Mouse (Mus musculus): ENCODE measurements at regions not wholly inside any gene's neighbourhood (a gene's known extent, or its start where the extent isn't known, plus 50 kb on each side); places are given as distances from the start of the nearest gene placed in this dataset.

- H3K27me3 ChIP-seq (ENCODE audit: control insufficient read depth, insufficient read depth, low read length), result no peaks in the 10 kb centered on the region
- no peak overlapping the region for H3K27ac ChIP-seq (replicated peaks; ENCODE audit: insufficient read depth, low read depth, low read length)
- no peak overlapping the region for H3K9ac ChIP-seq (ENCODE audit: low read depth, low read length)
- no peak for TF ChIP-seq POLR2A (IDR thresholded peaks at IDR 0.05; ENCODE audit: extremely low read depth, insufficient read depth, low read length)
- TF ChIP-seq CTCF (IDR thresholded peaks at IDR 0.05; ENCODE audit: low read depth, low read length), result no peak
- 30% methylated on average over 2 of the region's 2 CpGs for WGBS
- no peaks in the 10 kb centered on the region for H3K36me3 ChIP-seq (ENCODE audit: control insufficient read depth, insufficient read depth, low read length)
- H3K4me3 ChIP-seq (ENCODE audit: insufficient read depth, low read depth, low read length), result no peak overlapping the region
- H3K79me2 ChIP-seq (ENCODE audit: control insufficient read depth, insufficient read depth, low read length), result no peaks in the 10 kb centered on the region
- no peaks in the 10 kb centered on the region for H3K4me1 ChIP-seq (ENCODE audit: control insufficient read depth, insufficient read depth, low read length)
- DNase-seq (ENCODE audit: extremely low read depth, low read depth, low spot score), result no peak
Observed at GRCm38 (mm10) chrX:11821165-11821564, 339.0 kb downstream of the Bcor start.

GRCm38 (mm10) chrX:11821880-11822768, 338.0 kb downstream of the Bcor start:
- H3K79me2 ChIP-seq (ENCODE audit: control insufficient read depth, insufficient read depth, low read length), result no peaks in the 10 kb centered on the region
- no peaks in the 10 kb centered on the region for H3K27me3 ChIP-seq (ENCODE audit: control insufficient read depth, insufficient read depth, low read length)
- no peaks in the 10 kb centered on the region for H3K4me1 ChIP-seq (ENCODE audit: control insufficient read depth, insufficient read depth, low read length)
- WGBS, result 69% methylated on average over 16 of the region's 16 CpGs
- no peak for DNase-seq (ENCODE audit: extremely low read depth, low read depth, low spot score)
- no peak overlapping the region for H3K9ac ChIP-seq (ENCODE audit: low read depth, low read length)
- H3K4me3 ChIP-seq (ENCODE audit: insufficient read depth, low read depth, low read length), result no peak overlapping the region
- H3K27ac ChIP-seq (replicated peaks; ENCODE audit: insufficient read depth, low read depth, low read length), result no peak overlapping the region
- TF ChIP-seq POLR2A (IDR thresholded peaks at IDR 0.05; ENCODE audit: extremely low read depth, insufficient read depth, low read length), result no peak
- TF ChIP-seq CTCF (IDR thresholded peaks at IDR 0.05; ENCODE audit: low read depth, low read length), result no peak
- H3K36me3 ChIP-seq (ENCODE audit: control insufficient read depth, insufficient read depth, low read length), result no peaks in the 10 kb centered on the region

DNA sequence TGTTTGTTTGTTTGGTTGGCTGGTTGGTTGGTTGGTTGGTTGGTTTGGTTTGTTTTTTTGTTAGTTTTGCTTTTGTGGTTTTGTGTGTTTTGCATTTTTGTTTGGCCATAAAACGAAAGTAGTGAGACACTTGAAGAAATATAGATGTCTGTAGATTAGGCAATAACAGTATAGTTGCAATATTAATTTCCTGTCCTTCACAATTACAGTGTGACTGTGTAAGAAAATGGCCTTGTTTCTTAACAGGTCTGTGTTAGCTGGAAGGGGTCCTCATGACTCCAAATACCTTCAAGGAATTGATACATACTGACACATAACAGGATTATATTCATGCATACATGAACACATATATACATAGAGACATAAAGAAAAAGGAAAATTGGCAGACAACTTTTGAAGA, 334.2 kb downstream of the Bcor start:
- H3K9ac ChIP-seq (ENCODE audit: low read depth, low read length), result no peak overlapping the region
- H3K4me1 ChIP-seq (ENCODE audit: control insufficient read depth, insufficient read depth, low read length), result no peaks in the 10 kb centered on the region
- DNase-seq (ENCODE audit: extremely low read depth, low read depth, low spot score), result no peak
- H3K36me3 ChIP-seq (ENCODE audit: control insufficient read depth, insufficient read depth, low read length), result no peaks in the 10 kb centered on the region
- no peak overlapping the region for H3K4me3 ChIP-seq (ENCODE audit: insufficient read depth, low read depth, low read length)
- TF ChIP-seq CTCF (IDR thresholded peaks at IDR 0.05; ENCODE audit: low read depth, low read length), result no peak
- no peak for TF ChIP-seq POLR2A (IDR thresholded peaks at IDR 0.05; ENCODE audit: extremely low read depth, insufficient read depth, low read length)
- no peaks in the 10 kb centered on the region for H3K27me3 ChIP-seq (ENCODE audit: control insufficient read depth, insufficient read depth, low read length)
- H3K79me2 ChIP-seq (ENCODE audit: control insufficient read depth, insufficient read depth, low read length), result no peaks in the 10 kb centered on the region
- 89% methylated on average over 1 of the region's 1 CpGs for WGBS
- H3K27ac ChIP-seq (replicated peaks; ENCODE audit: insufficient read depth, low read depth, low read length), result no peak overlapping the region

DNA sequence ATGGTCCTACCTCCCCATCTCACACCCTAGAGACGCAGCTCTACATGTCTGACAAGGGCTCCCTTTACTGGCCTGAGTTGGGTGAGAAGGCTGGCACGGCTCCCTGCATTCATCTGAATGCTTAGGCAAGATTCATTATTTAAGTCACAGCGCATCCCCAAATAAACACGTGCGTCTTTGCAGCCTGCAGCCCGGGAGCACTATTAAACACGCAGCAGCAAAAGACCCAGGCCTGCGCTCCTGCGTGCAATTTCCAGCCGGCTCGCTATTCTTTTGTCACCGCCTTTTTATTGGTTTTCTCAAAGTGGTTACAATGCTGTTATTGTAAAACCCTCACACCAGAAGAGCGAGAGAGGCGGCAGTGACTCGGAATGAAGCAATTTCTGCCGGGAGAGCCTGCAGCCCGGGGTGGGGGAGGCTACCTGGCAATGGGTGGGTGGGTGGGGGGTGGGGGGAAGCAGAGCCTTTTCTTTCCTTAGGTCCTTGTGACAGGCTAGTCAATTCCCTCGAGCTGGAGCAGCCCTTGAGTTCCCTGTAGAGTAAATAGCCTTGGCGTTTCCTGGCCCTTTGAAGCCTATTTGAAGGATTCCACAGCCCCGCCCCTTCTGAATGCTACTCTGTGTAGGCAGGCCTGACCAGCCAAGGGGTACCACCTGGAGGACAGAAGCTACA, 333.3 kb downstream of the Bcor start:
- Histone ChIP-seq H3K79me2 (ENCODE audit: control insufficient read depth, insufficient read depth, low read length) (no peaks in the 10 kb centered on the region), H3K27me3 (ENCODE audit: control insufficient read depth, insufficient read depth, low read length) (no peaks in the 10 kb centered on the region), H3K9ac (ENCODE audit: low read depth, low read length) (no peak overlapping the region), H3K4me3 (ENCODE audit: insufficient read depth, low read depth, low read length) (no peak overlapping the region), H3K4me1 (ENCODE audit: control insufficient read depth, insufficient read depth, low read length) (no peaks in the 10 kb centered on the region), H3K36me3 (ENCODE audit: control insufficient read depth, insufficient read depth, low read length) (no peaks in the 10 kb centered on the region), H3K27ac (replicated peaks; ENCODE audit: insufficient read depth, low read depth, low read length) (no peak overlapping the region)
- 29% methylated on average over 20 of the region's 20 CpGs for WGBS
- TF ChIP-seq CTCF (IDR thresholded peaks at IDR 0.05; ENCODE audit: low read depth, low read length) (no peak), POLR2A (IDR thresholded peaks at IDR 0.05; ENCODE audit: extremely low read depth, insufficient read depth, low read length) (no peak)
- DNase-seq (ENCODE audit: extremely low read depth, low read depth, low spot score), result no peak

DNA sequence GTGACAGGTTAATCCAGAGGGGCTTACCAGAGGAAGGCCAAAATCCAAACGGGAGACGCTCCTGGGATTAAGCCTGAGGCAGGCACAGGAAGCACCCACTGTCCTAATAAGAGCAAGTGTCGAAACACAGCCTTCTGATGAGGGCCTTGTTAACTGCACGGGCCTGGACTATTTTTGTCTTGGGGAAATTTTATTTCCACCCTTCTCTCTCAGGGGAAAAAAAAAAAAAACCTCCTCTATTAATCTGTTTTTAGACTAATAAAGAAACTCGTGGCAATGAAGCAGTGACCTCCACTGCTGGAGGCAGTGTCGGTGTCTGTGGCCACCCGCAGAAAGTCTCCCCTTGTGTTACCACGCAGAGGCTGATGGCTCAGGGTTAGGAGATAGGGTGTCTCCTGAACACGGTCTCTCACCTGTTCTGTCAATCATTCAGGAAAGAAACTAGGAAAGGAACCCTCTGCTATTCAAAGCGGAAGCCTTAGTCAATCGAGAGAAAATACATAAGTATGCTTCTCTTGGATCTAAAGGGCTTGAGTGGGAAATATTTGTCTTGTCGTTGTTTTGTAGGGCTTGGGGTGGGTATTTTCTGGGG, 330.6 kb downstream of the Bcor start:
- Histone ChIP-seq H3K27ac (replicated peaks; ENCODE audit: insufficient read depth, low read depth, low read length) (no peak overlapping the region), H3K36me3 (ENCODE audit: control insufficient read depth, insufficient read depth, low read length) (no peaks in the 10 kb centered on the region), H3K9ac (ENCODE audit: low read depth, low read length) (no peak overlapping the region), H3K4me3 (ENCODE audit: insufficient read depth, low read depth, low read length) (no peak overlapping the region), H3K79me2 (ENCODE audit: control insufficient read depth, insufficient read depth, low read length) (no peaks in the 10 kb centered on the region), H3K27me3 (ENCODE audit: control insufficient read depth, insufficient read depth, low read length) (no peaks in the 10 kb centered on the region), H3K4me1 (ENCODE audit: control insufficient read depth, insufficient read depth, low read length) (no peaks in the 10 kb centered on the region)
- DNase-seq (ENCODE audit: extremely low read depth, low read depth, low spot score), result no peak
- TF ChIP-seq POLR2A (IDR thresholded peaks at IDR 0.05; ENCODE audit: extremely low read depth, insufficient read depth, low read length) (no peak), CTCF (IDR thresholded peaks at IDR 0.05; ENCODE audit: low read depth, low read length) (no peak)
- WGBS, result 82% methylated on average over 12 of the region's 12 CpGs
